Mouse (Mus musculus) gastrocnemius, adult 18-20 months (tissue): Measurements from ENCODE around the gene Gm21870. TPM values are rescaled to one million over a fixed set of nuclear protein-coding genes. Genes with fewer than 3 reads are reported as not detected.
"Not testable (repeated sequence)": the region's sequence is repeated elsewhere in the genome, so short reads cannot be mapped to it uniquely, and the experiment has no call there.

ENCODE experiments used
- DNase-seq: peaks from one replicate; pipeline ENCODE4 v3.0.0; 2021; ENCODE audit warnings: low spot score
- long read RNA-seq, 2 experiments: library from polyadenylated mRNA; stranded (forward); transcript quantifications; one replicate each; pipeline ENCODE4 v2.0.0; 2021
- total RNA-seq, 2 experiments: library from RNA; stranded (reverse); gene quantifications; 2 replicates each; pipeline ENCODE4 v1.2.3; 2021

Gm21870 gene
- not detected for total RNA-seq
- long read RNA-seq, experiment 1, result 0 reads
- long read RNA-seq, experiment 2, result 0 reads

DNA sequence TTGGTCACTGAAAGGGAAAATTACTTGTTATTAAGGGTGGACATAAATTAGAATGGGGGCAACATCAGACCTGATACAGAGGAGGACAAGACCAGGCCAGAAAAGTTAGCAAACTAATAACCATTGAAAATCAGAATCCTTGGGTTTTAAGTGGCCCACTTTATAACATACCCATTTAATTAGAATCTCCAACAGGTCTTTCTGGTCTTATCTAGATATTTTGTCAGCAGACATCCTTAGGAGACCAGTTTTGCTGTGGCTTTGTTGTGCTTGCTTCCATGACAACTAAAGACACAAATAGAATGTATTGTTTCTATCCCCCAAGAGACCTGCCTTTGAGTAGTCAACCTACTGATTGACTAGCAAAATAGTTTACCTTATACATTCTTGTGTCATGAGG lies at the start of gene Gm21870:
Gene Gm21870 (minus strand): TSS at position 101 of the 400 bp plus-strand sequence.
- DNase-seq, result not testable (repeated sequence)

GRCm38 (mm10) chrX:33956440-33956839 lies 30.2 kb downstream of the Gm21870 start, which contains the start of gene Btbd35f6:
Gene Btbd35f6 (minus strand): TSS chrX:33956540.
- DNase-seq, result not testable (repeated sequence)

Other genes with a start within 250 kb of the Gm21870 start
- gene Btbd35f6, start 30.3 kb downstream of the Gm21870 start, total RNA-seq, result not detected
- gene Btbd35f9, start 174.7 kb upstream of the Gm21870 start, total RNA-seq, result not detected